Mouse (Mus musculus) heart, embryonic 14.5 days (tissue): ENCODE measurements around the gene Kcnd3. TPM values are rescaled to one million over a fixed set of nuclear protein-coding genes. Genes with fewer than 3 reads are reported as not detected.

Experiments
- ATAC-seq: fragments of 200-750 bp; cut with Nextera tagmentation; 2 replicates; pipeline ENCODE4 v1.8.0; 2017; ENCODE audit warnings: low read depth, moderate TSS enrichment; ENCODE audit not compliant: insufficient number of reproducible peaks, insufficient read depth, low FRiP score
- H3K27ac ChIP-seq, 2 experiments: fragments of 200-500 bp in 1 of 2; fragments of 300-500 bp in 1 of 2; sonication (generic) in 1 of 2; replicated peaks in 1 of 2; 2 replicates each; pipeline ENCODE4 v1.5.1; 2012 to 2014; ENCODE audit warnings: low read depth in 2 of 2, low read length in 2 of 2, control low read depth in 1 of 2, mild to moderate bottlenecking in 1 of 2, mixed read lengths in 1 of 2; ENCODE audit not compliant: control insufficient read depth in 1 of 2, insufficient read depth in 1 of 2
- H3K27me3 ChIP-seq: fragments of 300-500 bp; sonication (generic); 2 replicates; pipeline ENCODE4 v1.6.1; 2014; ENCODE audit warnings: mild to moderate bottlenecking, low read length, control low read depth; ENCODE audit not compliant: control insufficient read depth, insufficient read depth
- H3K36me3 ChIP-seq: fragments of 300-500 bp; sonication (generic); 2 replicates; pipeline ENCODE4 v1.6.1; 2014; ENCODE audit warnings: mild to moderate bottlenecking, control low read depth, low read length, mixed read lengths; ENCODE audit not compliant: control insufficient read depth, insufficient read depth
- H3K4me1 ChIP-seq, 2 experiments: fragments of 200-500 bp in 1 of 2; fragments of 300-500 bp in 1 of 2; sonication (generic) in 1 of 2; 2 replicates each; pipeline ENCODE4 v1.6.1; 2012 to 2014; ENCODE audit warnings: low read length in 2 of 2, control low read depth in 1 of 2, mixed read lengths in 1 of 2; ENCODE audit not compliant: control insufficient read depth in 2 of 2, insufficient read depth in 2 of 2
- H3K4me2 ChIP-seq: fragments of 300-500 bp; sonication (generic); 2 replicates; pipeline ENCODE4 v1.6.1; 2014; ENCODE audit warnings: mild to moderate bottlenecking, low read length
- H3K4me3 ChIP-seq, 2 experiments: fragments of 200-500 bp in 1 of 2; fragments of 300-500 bp in 1 of 2; sonication (generic) in 1 of 2; 2 replicates each; pipeline ENCODE4 v1.5.1; 2012 to 2014; ENCODE audit warnings: low read length in 2 of 2, mild to moderate bottlenecking in 2 of 2, control low read depth in 1 of 2, low read depth in 1 of 2, moderate library complexity in 1 of 2; ENCODE audit not compliant: control insufficient read depth in 1 of 2, insufficient read depth in 1 of 2
- H3K9ac ChIP-seq: fragments of 300-500 bp; sonication (generic); 2 replicates; pipeline ENCODE4 v1.6.1; 2014; ENCODE audit warnings: mild to moderate bottlenecking, low read length
- H3K9me3 ChIP-seq: fragments of 300-500 bp; sonication (generic); 2 replicates; pipeline ENCODE4 v1.6.1; 2016; ENCODE audit warnings: low read length, control low read depth; ENCODE audit not compliant: control insufficient read depth
- WGBS: fragments of 180-500 bp; shearing (Covaris S2); extraction: QIAGEN DNeasy Blood & Tissue Kit; methylation state at CpG from one replicate; pipeline ENCODE4 v1.1.7; 2014; 5-methylcytosine and 5-hydroxymethylcytosine counted together
- polyA plus RNA-seq: library from polyadenylated mRNA; unstranded; fragments of >200 nt; fragmentation: Nextera tagmentation; extraction: Ambion mirVana; gene quantifications from 2 replicates; pipeline ENCODE4 v1.2.1, GENCODE M21; 2014

The Kcnd3 gene
- polyA plus RNA-seq, 1 experiment from 2014 or later: 0.91 TPM

DNA sequence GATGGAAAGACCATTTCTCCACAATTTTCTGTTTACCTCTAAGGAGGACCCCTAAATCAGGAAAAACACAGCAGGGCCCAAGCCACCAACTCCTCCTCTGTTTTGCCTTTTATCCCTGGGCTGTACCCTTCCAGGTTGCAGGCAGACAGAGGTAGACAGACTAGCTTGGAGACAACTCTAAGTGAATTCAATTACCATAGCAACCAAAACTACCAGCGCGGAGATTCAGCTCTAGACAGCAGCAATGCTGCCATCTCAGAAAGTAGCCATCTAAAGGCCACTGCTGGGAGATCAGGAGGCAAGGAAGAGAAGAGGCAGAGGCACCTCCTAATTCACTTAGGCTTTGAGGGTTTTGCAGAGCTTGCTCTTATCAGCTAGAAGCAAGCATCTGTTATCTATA lies 15.7 kb upstream of the Kcnd3 start:
- H3K4me2 ChIP-seq: no peak overlapping the region
- no peaks in the 10 kb centered on the region; the same call in 1 of the 2 replicates for H3K27me3 ChIP-seq
- no peaks in the 10 kb centered on the region for H3K36me3 ChIP-seq
- H3K4me1 ChIP-seq: no peaks in the 10 kb centered on the region
- H3K4me3 ChIP-seq: no peak overlapping the region
- H3K9ac ChIP-seq: no peak overlapping the region
- 53% methylated on average over 2 of the region's 2 CpGs for WGBS
- no peak overlapping the region for H3K27ac ChIP-seq
- ATAC-seq: no peak
- no peaks in the 10 kb centered on the region for H3K9me3 ChIP-seq

DNA sequence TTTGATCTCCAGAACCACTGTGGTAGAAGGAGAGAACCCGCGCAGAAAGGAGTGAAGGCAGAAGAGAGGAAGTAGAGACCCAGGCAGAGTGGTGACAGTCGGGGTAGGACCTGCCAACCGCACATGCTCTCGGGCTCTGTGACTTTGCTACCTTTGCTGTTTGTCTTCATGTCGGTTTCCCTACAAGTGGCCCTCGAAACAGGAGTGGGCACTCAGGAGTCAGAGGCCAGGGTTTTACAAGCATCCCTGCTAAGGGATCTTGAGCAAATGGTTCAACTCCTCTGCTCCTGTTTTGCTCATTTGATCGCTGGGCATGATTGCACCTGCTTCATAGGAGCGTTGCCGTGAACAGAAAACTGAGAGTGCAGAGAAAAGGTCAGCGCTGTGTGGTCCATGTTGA lies 15.2 kb upstream of the Kcnd3 start:
- Histone ChIP-seq H3K27ac (no peak overlapping the region), H3K9ac (no peak overlapping the region), H3K4me3 (no peak overlapping the region), H3K27me3 (no peaks in the 10 kb centered on the region; the same call in 1 of the 2 replicates), H3K4me1 (no peaks in the 10 kb centered on the region), H3K4me2 (no peak overlapping the region), H3K9me3 (no peaks in the 10 kb centered on the region), H3K36me3 (no peaks in the 10 kb centered on the region)
- WGBS: 72% methylated on average over 11 of the region's 11 CpGs
- ATAC-seq: no peak

DNA sequence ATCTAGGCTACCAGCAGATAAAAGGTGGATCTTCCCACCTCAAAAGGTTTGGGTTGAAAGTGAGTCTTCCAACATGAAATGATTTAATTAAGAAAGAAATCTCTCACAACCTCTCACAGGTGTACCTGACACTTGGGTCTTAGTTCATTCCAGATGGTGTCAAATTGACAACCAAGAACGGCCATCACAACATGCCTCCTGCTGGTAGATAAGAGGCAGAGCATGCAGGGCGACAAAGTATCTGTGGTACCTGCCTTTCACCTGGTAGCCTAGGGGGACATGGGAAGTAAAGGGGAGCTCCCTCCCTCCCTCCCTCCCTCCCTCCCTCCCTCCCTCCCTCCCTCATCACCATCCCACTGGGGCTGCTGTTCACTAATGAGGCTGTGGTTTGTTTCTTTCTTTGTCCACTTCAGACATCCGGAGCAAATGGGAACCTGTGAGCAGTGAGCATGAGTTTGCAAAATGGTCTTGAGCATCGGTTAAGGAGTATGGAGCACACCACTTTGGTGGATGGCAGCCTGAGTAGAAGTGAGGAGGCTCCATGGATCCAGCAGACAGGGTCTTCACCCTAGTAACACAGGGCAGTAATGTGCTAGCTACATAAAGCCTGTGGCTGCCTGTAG lies 11.1 kb upstream of the Kcnd3 start:
- H3K4me1 ChIP-seq: no peaks in the 10 kb centered on the region
- H3K27ac ChIP-seq: no peak overlapping the region
- H3K27me3 ChIP-seq: no peaks in the 10 kb centered on the region
- ATAC-seq: no peak
- no peaks in the 10 kb centered on the region for H3K36me3 ChIP-seq
- no peaks in the 10 kb centered on the region for H3K9me3 ChIP-seq
- H3K4me3 ChIP-seq: no peak overlapping the region
- no peak overlapping the region for H3K4me2 ChIP-seq
- WGBS: 49% methylated on average over 4 of the region's 4 CpGs
- no peak overlapping the region for H3K9ac ChIP-seq

DNA sequence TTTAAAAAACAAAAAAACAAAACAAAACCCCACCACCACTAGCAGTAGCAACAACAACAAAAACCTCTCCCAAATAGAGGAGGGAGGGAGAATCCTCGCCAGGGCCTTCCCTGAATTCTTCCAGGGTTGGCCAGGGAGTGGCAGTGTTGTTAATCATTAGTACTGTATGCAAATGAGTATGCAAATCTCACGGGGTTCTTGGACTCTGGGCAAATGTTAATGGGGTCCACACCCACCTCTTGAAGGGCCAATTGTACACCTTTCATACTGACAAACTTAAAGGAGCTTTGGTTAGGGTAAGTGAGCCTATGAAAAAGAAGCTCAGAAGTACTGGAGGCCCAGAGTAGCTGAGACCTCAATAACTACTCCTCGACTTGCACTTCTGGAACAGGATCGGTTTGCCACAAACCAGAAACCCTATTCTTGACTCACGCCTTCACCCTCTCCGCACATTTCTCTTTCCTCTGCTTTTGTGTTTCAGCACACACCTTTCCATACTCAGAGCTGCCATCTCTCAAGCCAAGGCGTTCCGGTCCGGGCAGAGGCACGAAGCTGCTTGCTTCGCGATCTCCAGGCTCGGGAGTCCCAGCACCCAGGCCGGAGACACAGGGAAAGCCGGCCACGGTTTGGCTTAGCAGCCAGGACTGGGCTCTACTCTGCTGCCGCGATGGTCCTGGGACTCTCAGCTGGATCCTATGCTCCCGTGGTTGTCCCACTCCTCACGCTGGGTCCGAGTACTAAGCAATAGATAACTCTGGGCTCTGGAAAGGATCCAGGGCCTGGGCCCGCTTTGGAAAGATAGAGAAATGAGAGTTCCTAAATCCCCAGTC lies 1.3 kb upstream of the Kcnd3 start:
- 2% methylated on average over 22 of the region's 22 CpGs for WGBS
- no peak overlapping the region for H3K27ac ChIP-seq
- H3K4me3 ChIP-seq: peak overlapping the region; percentile 55 to 70
- no peaks in the 10 kb centered on the region for H3K9me3 ChIP-seq
- H3K9ac ChIP-seq: peak overlapping the region; percentile 73
- no peaks in the 10 kb centered on the region for H3K36me3 ChIP-seq
- H3K27me3 ChIP-seq: peaks cover 37% of the 10 kb centered on the region
- peak overlapping the region; percentile 100 for H3K4me2 ChIP-seq
- H3K4me1 ChIP-seq: peaks cover 4 to 14% of the 10 kb centered on the region in 2 experiments; a peak in 3 of 4 replicates
- no peak for ATAC-seq

DNA sequence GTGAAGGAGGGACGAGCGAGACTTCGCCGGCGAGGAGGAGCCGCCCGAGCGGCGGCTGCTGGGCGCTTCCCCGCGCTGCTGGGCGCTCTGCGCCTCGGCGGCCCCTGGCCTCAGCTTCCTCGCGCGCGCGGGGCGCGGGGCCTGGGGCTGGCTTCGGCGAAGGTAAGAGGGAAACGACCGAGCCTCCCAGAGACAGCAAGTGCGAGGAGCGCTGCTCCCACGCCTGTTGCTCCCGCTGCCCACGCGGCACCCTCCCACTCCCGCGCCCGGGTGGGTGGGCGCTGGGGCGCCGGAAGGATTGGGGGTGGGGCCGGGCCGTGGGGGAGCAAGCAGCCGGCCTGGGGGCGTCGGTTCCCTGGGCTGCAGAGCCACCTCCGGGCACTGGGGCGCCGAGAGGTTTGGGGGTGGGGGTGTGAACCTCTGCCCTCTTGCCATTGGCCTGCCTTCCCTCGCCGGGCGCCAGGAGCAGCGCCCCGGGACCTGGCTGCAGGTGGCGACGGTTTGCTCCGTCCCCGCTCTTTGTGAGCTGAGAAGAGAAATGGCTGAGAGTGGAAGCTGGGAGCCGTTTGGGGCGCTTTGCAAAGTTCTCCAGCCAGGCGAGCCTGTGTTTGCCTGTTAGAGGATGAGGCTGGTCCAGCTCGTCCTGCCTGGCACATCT lies 555 bp downstream of the Kcnd3 start:
- peak overlapping the region; percentile 100 for H3K4me2 ChIP-seq
- no peaks in the 10 kb centered on the region for H3K36me3 ChIP-seq
- H3K4me1 ChIP-seq: peaks cover 4 to 14% of the 10 kb centered on the region in 2 experiments; a peak in 3 of 4 replicates
- H3K27me3 ChIP-seq: peaks cover 40% of the 10 kb centered on the region
- H3K4me3 ChIP-seq: peak overlapping the region; percentile 55 to 70
- under 1% methylated on average over 45 of the region's 60 CpGs for WGBS
- peak; percentile 7; the same call in 1 of the 2 replicates for ATAC-seq
- H3K9ac ChIP-seq: peak overlapping the region; percentile 73
- no peaks in the 10 kb centered on the region for H3K9me3 ChIP-seq
- H3K27ac ChIP-seq: no peak overlapping the region

DNA sequence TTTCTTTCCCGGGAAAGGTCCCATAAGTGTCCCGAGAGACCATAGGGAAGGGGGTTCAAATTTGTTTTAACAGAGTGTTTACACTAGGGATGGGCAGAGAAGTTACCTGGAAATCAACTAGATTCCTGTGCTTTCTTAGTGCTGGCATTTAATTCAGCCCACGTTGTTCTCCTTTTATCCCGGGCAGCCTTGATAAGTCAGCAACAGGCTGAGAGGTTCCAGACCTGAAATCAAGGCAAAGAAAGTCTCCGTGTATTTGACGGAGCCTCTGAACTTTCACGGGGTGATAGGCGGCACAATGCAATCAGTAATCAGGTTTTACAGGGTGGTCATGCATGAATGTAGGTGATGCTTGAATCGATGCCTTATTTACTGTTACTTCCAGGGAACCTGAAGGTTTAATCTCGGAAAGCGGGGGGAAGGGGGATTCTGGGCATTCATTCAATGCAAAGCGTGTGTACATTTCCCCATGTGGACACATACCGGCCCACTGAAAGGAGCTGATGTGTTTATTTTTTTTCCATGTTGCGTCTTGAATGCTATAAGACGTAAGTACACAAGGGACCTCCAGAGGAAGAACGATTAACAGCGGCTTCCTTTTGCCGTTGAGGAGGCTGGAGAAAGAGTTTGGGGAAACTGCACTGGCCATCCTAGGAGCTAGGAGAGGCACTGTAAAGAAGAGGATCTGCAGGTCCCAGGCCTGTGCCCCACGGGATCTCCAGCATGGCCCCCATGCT lies 1.3 kb downstream of the Kcnd3 start:
- Histone ChIP-seq H3K9ac (no peak overlapping the region), H3K27me3 (peaks cover 40% of the 10 kb centered on the region), H3K4me2 (peak overlapping the region; percentile 100), H3K4me3 (peak overlapping the region; percentile 55 to 70), H3K36me3 (no peaks in the 10 kb centered on the region), H3K9me3 (no peaks in the 10 kb centered on the region), H3K4me1 (peaks cover 4 to 14% of the 10 kb centered on the region in 2 experiments; a peak in 3 of 4 replicates), H3K27ac (no peak overlapping the region)
- no peak for ATAC-seq
- 3% methylated on average over 19 of the region's 19 CpGs for WGBS

DNA sequence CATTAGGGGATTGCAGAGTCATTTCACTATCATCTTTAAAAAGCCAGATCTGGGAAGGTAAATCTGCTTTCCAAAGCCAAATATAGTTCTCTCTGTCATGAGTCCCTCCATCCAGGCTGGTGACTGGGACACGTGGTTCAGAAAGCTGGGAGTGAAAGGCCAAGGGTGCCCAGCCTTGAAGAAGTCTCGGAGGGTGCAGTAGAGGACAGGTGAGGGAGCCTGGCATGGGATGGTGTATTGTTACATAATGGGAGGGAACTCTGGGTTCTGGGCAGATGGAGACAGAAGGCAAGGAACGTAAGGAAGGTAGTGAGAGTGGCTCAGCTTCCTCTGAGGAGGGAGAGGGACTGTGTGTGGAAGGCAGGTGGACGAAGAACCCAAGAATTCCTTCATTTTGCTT lies 5.5 kb downstream of the Kcnd3 start:
- Histone ChIP-seq H3K4me3 (no peak overlapping the region), H3K4me2 (no peak overlapping the region), H3K36me3 (no peaks in the 10 kb centered on the region), H3K4me1 (peaks cover 0 to 5% of the 10 kb centered on the region in 2 experiments; a peak in 3 of 4 replicates), H3K9ac (no peak overlapping the region), H3K27me3 (peaks cover 30% of the 10 kb centered on the region), H3K9me3 (no peaks in the 10 kb centered on the region), H3K27ac (no peak overlapping the region)
- ATAC-seq: no peak
- 72% methylated on average over 4 of the region's 4 CpGs for WGBS
